Mouse (Mus musculus): ENCODE data around the gene Asic2. TPM values are rescaled to one million over a fixed set of nuclear protein-coding genes. Genes with fewer than 3 reads are reported as not detected.

Asic2 gene
- polyA plus RNA-seq, 1 experiment from 2014 or later = 0.21 TPM

- H3K36me3 ChIP-seq (ENCODE audit: control insufficient read depth, insufficient read depth, low read length) = no peaks in the 10 kb centered on the region
- H3K27me3 ChIP-seq (ENCODE audit: control insufficient read depth, insufficient read depth, low read length) = no peaks in the 10 kb centered on the region
- no peak overlapping the region for H3K27ac ChIP-seq (ENCODE audit: low read depth, low read length)
- H3K4me1 ChIP-seq (ENCODE audit: control insufficient read depth, insufficient read depth, low read length) = no peaks in the 10 kb centered on the region
- no peak overlapping the region for H3K4me2 ChIP-seq
- H3K9me3 ChIP-seq (replicated peaks; ENCODE audit: control insufficient read depth, low read length) = no peaks in the 10 kb centered on the region
- no peak for ATAC-seq (replicated peaks; ENCODE audit: insufficient number of reproducible peaks, low FRiP score, low TSS enrichment)
- WGBS (ENCODE audit: insufficient replicate concordance) = 68% methylated on average over 4 of the region's 4 CpGs
- no peak overlapping the region for H3K4me3 ChIP-seq (ENCODE audit: low read depth, low read length)
- H3K9ac ChIP-seq (ENCODE audit: low read depth, low read length) = no peak overlapping the region
These were observed 833.1 kb downstream of the Asic2 start for GRCm38 (mm10) chr11:81135141-81135540.

GRCm38 (mm10) chr11:81133950-81134349 lies 834.3 kb downstream of the Asic2 start:
- Histone ChIP-seq H3K4me3 (ENCODE audit: low read depth, low read length) (no peak overlapping the region), H3K27ac (ENCODE audit: low read depth, low read length) (no peak overlapping the region), H3K27me3 (ENCODE audit: control insufficient read depth, insufficient read depth, low read length) (no peaks in the 10 kb centered on the region), H3K4me2 (no peak overlapping the region), H3K36me3 (ENCODE audit: control insufficient read depth, insufficient read depth, low read length) (no peaks in the 10 kb centered on the region), H3K9ac (ENCODE audit: low read depth, low read length) (no peak overlapping the region), H3K9me3 (replicated peaks; ENCODE audit: control insufficient read depth, low read length) (no peaks in the 10 kb centered on the region), H3K4me1 (ENCODE audit: control insufficient read depth, insufficient read depth, low read length) (no peaks in the 10 kb centered on the region)
- ATAC-seq (replicated peaks; ENCODE audit: insufficient number of reproducible peaks, low FRiP score, low TSS enrichment) = no peak
- WGBS (ENCODE audit: insufficient replicate concordance) = 16% methylated on average over 5 of the region's 5 CpGs

GRCm38 (mm10) chr11:81132669-81133068 lies 835.6 kb downstream of the Asic2 start:
- no peak for ATAC-seq (replicated peaks; ENCODE audit: insufficient number of reproducible peaks, low FRiP score, low TSS enrichment)
- Histone ChIP-seq H3K4me1 (ENCODE audit: control insufficient read depth, insufficient read depth, low read length) (no peaks in the 10 kb centered on the region), H3K9me3 (replicated peaks; ENCODE audit: control insufficient read depth, low read length) (no peaks in the 10 kb centered on the region), H3K36me3 (ENCODE audit: control insufficient read depth, insufficient read depth, low read length) (no peaks in the 10 kb centered on the region), H3K27me3 (ENCODE audit: control insufficient read depth, insufficient read depth, low read length) (no peaks in the 10 kb centered on the region), H3K4me3 (ENCODE audit: low read depth, low read length) (no peak overlapping the region), H3K27ac (ENCODE audit: low read depth, low read length) (no peak overlapping the region), H3K4me2 (no peak overlapping the region), H3K9ac (ENCODE audit: low read depth, low read length) (no peak overlapping the region)
- 88% methylated on average over 7 of the region's 7 CpGs for WGBS (ENCODE audit: insufficient replicate concordance)

GRCm38 (mm10) chr11:81124363-81124762 lies 843.9 kb downstream of the Asic2 start:
- H3K9me3 ChIP-seq (replicated peaks; ENCODE audit: control insufficient read depth, low read length) = no peaks in the 10 kb centered on the region
- no peak for ATAC-seq (replicated peaks; ENCODE audit: insufficient number of reproducible peaks, low FRiP score, low TSS enrichment)
- H3K9ac ChIP-seq (ENCODE audit: low read depth, low read length) = no peak overlapping the region
- H3K4me2 ChIP-seq = no peak overlapping the region
- H3K4me3 ChIP-seq (ENCODE audit: low read depth, low read length) = no peak overlapping the region
- H3K27me3 ChIP-seq (ENCODE audit: control insufficient read depth, insufficient read depth, low read length) = no peaks in the 10 kb centered on the region
- WGBS (ENCODE audit: insufficient replicate concordance) = 82% methylated on average over 6 of the region's 6 CpGs
- no peaks in the 10 kb centered on the region for H3K36me3 ChIP-seq (ENCODE audit: control insufficient read depth, insufficient read depth, low read length)
- H3K27ac ChIP-seq (ENCODE audit: low read depth, low read length) = no peak overlapping the region
- no peaks in the 10 kb centered on the region for H3K4me1 ChIP-seq (ENCODE audit: control insufficient read depth, insufficient read depth, low read length)

GRCm38 (mm10) chr11:81120024-81120576 lies 848.2 kb downstream of the Asic2 start:
- ATAC-seq (replicated peaks; ENCODE audit: insufficient number of reproducible peaks, low FRiP score, low TSS enrichment) = no peak
- Histone ChIP-seq H3K4me3 (ENCODE audit: low read depth, low read length) (no peak overlapping the region), H3K9ac (ENCODE audit: low read depth, low read length) (no peak overlapping the region), H3K27ac (ENCODE audit: low read depth, low read length) (no peak overlapping the region), H3K4me1 (ENCODE audit: control insufficient read depth, insufficient read depth, low read length) (no peaks in the 10 kb centered on the region), H3K4me2 (no peak overlapping the region), H3K27me3 (ENCODE audit: control insufficient read depth, insufficient read depth, low read length) (no peaks in the 10 kb centered on the region), H3K36me3 (ENCODE audit: control insufficient read depth, insufficient read depth, low read length) (no peaks in the 10 kb centered on the region), H3K9me3 (replicated peaks; ENCODE audit: control insufficient read depth, low read length) (no peaks in the 10 kb centered on the region)
- 68% methylated on average over 8 of the region's 8 CpGs for WGBS (ENCODE audit: insufficient replicate concordance)

GRCm38 (mm10) chr11:81118055-81118454 lies 850.2 kb downstream of the Asic2 start:
- no peak for ATAC-seq (replicated peaks; ENCODE audit: insufficient number of reproducible peaks, low FRiP score, low TSS enrichment)
- 66% methylated on average over 7 of the region's 7 CpGs for WGBS (ENCODE audit: insufficient replicate concordance)
- no peak overlapping the region for H3K27ac ChIP-seq (ENCODE audit: low read depth, low read length)

GRCm38 (mm10) chr11:81115666-81116065 lies 852.6 kb downstream of the Asic2 start:
- ATAC-seq (replicated peaks; ENCODE audit: insufficient number of reproducible peaks, low FRiP score, low TSS enrichment) = no peak
- WGBS (ENCODE audit: insufficient replicate concordance) = 37% methylated on average over 9 of the region's 9 CpGs
- no peak overlapping the region for H3K4me3 ChIP-seq (ENCODE audit: low read depth, low read length)

More at GRCm38 (mm10) chr11:81118055-81118454, 850.2 kb downstream of the Asic2 start:
- Histone ChIP-seq H3K27me3 (ENCODE audit: control insufficient read depth, insufficient read depth, low read length) (no peaks in the 10 kb centered on the region), H3K4me3 (ENCODE audit: low read depth, low read length) (no peak overlapping the region), H3K4me2 (no peak overlapping the region), H3K9ac (ENCODE audit: low read depth, low read length) (no peak overlapping the region), H3K4me1 (ENCODE audit: control insufficient read depth, insufficient read depth, low read length) (no peaks in the 10 kb centered on the region), H3K9me3 (replicated peaks; ENCODE audit: control insufficient read depth, low read length) (no peaks in the 10 kb centered on the region), H3K36me3 (ENCODE audit: control insufficient read depth, insufficient read depth, low read length) (no peaks in the 10 kb centered on the region)

GRCm38 (mm10) chr11:81111626-81112025 lies 856.6 kb downstream of the Asic2 start:
- H3K4me2 ChIP-seq = no peak overlapping the region

More at GRCm38 (mm10) chr11:81115666-81116065, 852.6 kb downstream of the Asic2 start:
- Histone ChIP-seq H3K4me2 (no peak overlapping the region), H3K4me1 (ENCODE audit: control insufficient read depth, insufficient read depth, low read length) (no peaks in the 10 kb centered on the region), H3K27me3 (ENCODE audit: control insufficient read depth, insufficient read depth, low read length) (no peaks in the 10 kb centered on the region), H3K36me3 (ENCODE audit: control insufficient read depth, insufficient read depth, low read length) (no peaks in the 10 kb centered on the region), H3K9ac (ENCODE audit: low read depth, low read length) (no peak overlapping the region), H3K27ac (ENCODE audit: low read depth, low read length) (no peak overlapping the region), H3K9me3 (replicated peaks; ENCODE audit: control insufficient read depth, low read length) (no peaks in the 10 kb centered on the region)

GRCm38 (mm10) chr11:81110049-81110448 lies 858.2 kb downstream of the Asic2 start:
- no peak overlapping the region for H3K9ac ChIP-seq (ENCODE audit: low read depth, low read length)
- no peak overlapping the region for H3K4me3 ChIP-seq (ENCODE audit: low read depth, low read length)
- H3K27ac ChIP-seq (ENCODE audit: low read depth, low read length) = no peak overlapping the region
- no peaks in the 10 kb centered on the region for H3K36me3 ChIP-seq (ENCODE audit: control insufficient read depth, insufficient read depth, low read length)
- no peaks in the 10 kb centered on the region for H3K9me3 ChIP-seq (replicated peaks; ENCODE audit: control insufficient read depth, low read length)
- no peaks in the 10 kb centered on the region for H3K4me1 ChIP-seq (ENCODE audit: control insufficient read depth, insufficient read depth, low read length)
- no peaks in the 10 kb centered on the region for H3K27me3 ChIP-seq (ENCODE audit: control insufficient read depth, insufficient read depth, low read length)
- WGBS (ENCODE audit: insufficient replicate concordance) = 73% methylated on average over 6 of the region's 6 CpGs
- no peak for ATAC-seq (replicated peaks; ENCODE audit: insufficient number of reproducible peaks, low FRiP score, low TSS enrichment)
- H3K4me2 ChIP-seq = no peak overlapping the region

More at GRCm38 (mm10) chr11:81111626-81112025, 856.6 kb downstream of the Asic2 start:
- no peaks in the 10 kb centered on the region for H3K9me3 ChIP-seq (replicated peaks; ENCODE audit: control insufficient read depth, low read length)
- no peak overlapping the region for H3K4me3 ChIP-seq (ENCODE audit: low read depth, low read length)
- H3K27ac ChIP-seq (ENCODE audit: low read depth, low read length) = no peak overlapping the region
- H3K4me1 ChIP-seq (ENCODE audit: control insufficient read depth, insufficient read depth, low read length) = no peaks in the 10 kb centered on the region
- no peak overlapping the region for H3K9ac ChIP-seq (ENCODE audit: low read depth, low read length)
- ATAC-seq (replicated peaks; ENCODE audit: insufficient number of reproducible peaks, low FRiP score, low TSS enrichment) = no peak
- no peaks in the 10 kb centered on the region for H3K36me3 ChIP-seq (ENCODE audit: control insufficient read depth, insufficient read depth, low read length)
- 85% methylated on average over 2 of the region's 2 CpGs for WGBS (ENCODE audit: insufficient replicate concordance)
- H3K27me3 ChIP-seq (ENCODE audit: control insufficient read depth, insufficient read depth, low read length) = no peaks in the 10 kb centered on the region

Data from heart, embryonic 11.5 days (tissue).